Mouse (Mus musculus) lung, embryonic 14.5 days (tissue): ENCODE data around the gene Iars2. TPM values are rescaled to one million over a fixed set of nuclear protein-coding genes. Genes with fewer than 3 reads are reported as not detected.

ENCODE experiments used
- ATAC-seq: fragments of 200-750 bp; cut with Nextera tagmentation; 2 replicates; pipeline ENCODE4 v1.8.0; 2017; ENCODE audit warnings: mild to moderate bottlenecking, moderate TSS enrichment, moderate library complexity; ENCODE audit not compliant: insufficient read depth
- DNase-seq: peaks from one replicate; pipeline ENCODE4 v3.0.0-alpha.2; 2015
- H3K27ac ChIP-seq: fragments of 300-500 bp; sonication (generic); 2 replicates; pipeline ENCODE4 v1.5.1; 2014; ENCODE audit warnings: low read depth, mild to moderate bottlenecking, moderate library complexity
- H3K27me3 ChIP-seq: fragments of 300-500 bp; sonication (generic); 2 replicates; pipeline ENCODE4 v1.6.1; 2014; ENCODE audit warnings: low read length, control low read depth; ENCODE audit not compliant: insufficient read depth
- H3K36me3 ChIP-seq: fragments of 300-500 bp; sonication (generic); 2 replicates; pipeline ENCODE4 v1.6.1; 2014; ENCODE audit warnings: control low read depth; ENCODE audit not compliant: insufficient read depth
- H3K4me1 ChIP-seq: fragments of 300-500 bp; sonication (generic); 2 replicates; pipeline ENCODE4 v1.6.1; 2014; ENCODE audit warnings: antibody characterized with exemption, control low read depth; ENCODE audit not compliant: insufficient read depth
- H3K4me2 ChIP-seq: fragments of 300-500 bp; sonication (generic); 2 replicates; pipeline ENCODE4 v1.6.1; 2014; ENCODE audit warnings: mild to moderate bottlenecking
- H3K4me3 ChIP-seq: fragments of 300-500 bp; sonication (generic); 2 replicates; pipeline ENCODE4 v1.5.1; 2014; ENCODE audit warnings: low read depth, low read length
- H3K9ac ChIP-seq: fragments of 300-500 bp; sonication (generic); 2 replicates; pipeline ENCODE4 v1.6.1; 2014
- H3K9me3 ChIP-seq: fragments of 300-500 bp; sonication (generic); 2 replicates; pipeline ENCODE4 v1.6.1; 2016; ENCODE audit warnings: low read depth, low read length, control low read depth
- CTCF ChIP-seq: IDR thresholded peaks from 2 replicates; pipeline ENCODE4 v1.5.1; 2016; ENCODE audit warnings: antibody characterized with exemption, low read depth
- WGBS: fragments of 180-500 bp; shearing (Covaris S2); extraction: QIAGEN DNeasy Blood & Tissue Kit; methylation state at CpG from one replicate; pipeline ENCODE4 v1.1.7; 2014; 5-methylcytosine and 5-hydroxymethylcytosine counted together
- polyA plus RNA-seq: library from polyadenylated mRNA; unstranded; fragments of >200 nt; fragmentation: Nextera tagmentation; extraction: Ambion mirVana; gene quantifications from 2 replicates; pipeline ENCODE4 v1.2.1, GENCODE M21; 2014

Iars2 gene
- polyA plus RNA-seq, 1 experiment from 2014 or later: 33.5 TPM

GRCm38 (mm10) chr1:185262565-185262964, 66.6 kb downstream of the Iars2 start:
- Histone ChIP-seq H3K27me3 (no peaks in the 10 kb centered on the region), H3K4me3 (no peak overlapping the region), H3K9me3 (no peaks in the 10 kb centered on the region), H3K36me3 (peaks cover 69% of the 10 kb centered on the region), H3K4me1 (no peaks in the 10 kb centered on the region), H3K4me2 (no peak overlapping the region), H3K27ac (no peak overlapping the region), H3K9ac (no peak overlapping the region)
- peak; percentile 58; the same call in 1 of the 2 replicates for ATAC-seq
- TF ChIP-seq CTCF: peak; percentile 87
- peak; percentile 76 for DNase-seq
- WGBS: 37% methylated on average over 14 of the region's 14 CpGs

DNA sequence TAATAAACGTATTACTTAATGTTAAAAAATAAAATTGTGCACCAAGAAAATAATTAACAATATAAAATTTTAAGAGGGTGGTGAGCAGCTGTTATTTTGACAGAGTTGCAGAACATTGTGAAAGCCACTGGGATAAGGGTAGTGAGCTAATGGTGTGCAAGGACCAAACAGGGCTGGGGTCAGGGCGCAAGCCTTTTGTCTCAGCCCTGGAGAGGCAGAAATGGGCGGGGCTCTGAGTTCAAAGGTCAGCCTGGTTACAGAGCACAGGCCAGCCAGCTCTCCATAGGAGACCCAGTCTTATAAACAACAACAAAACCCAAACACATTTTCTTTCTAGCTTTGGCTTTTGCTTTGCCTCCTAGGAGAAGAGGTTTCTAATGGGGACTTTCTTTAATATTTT, 72.4 kb downstream of the Iars2 start:
- Histone ChIP-seq H3K27ac (no peak overlapping the region), H3K4me2 (no peak overlapping the region), H3K9ac (no peak overlapping the region), H3K36me3 (peaks cover 60% of the 10 kb centered on the region), H3K4me3 (no peak overlapping the region), H3K4me1 (no peaks in the 10 kb centered on the region), H3K27me3 (no peaks in the 10 kb centered on the region), H3K9me3 (no peaks in the 10 kb centered on the region)
- ATAC-seq (no peak), DNase-seq (peak; percentile 23)
- WGBS: 51% methylated on average over 3 of the region's 3 CpGs
- no peak for TF ChIP-seq CTCF

- WGBS: 92% methylated on average over 12 of the region's 12 CpGs
- no peak for TF ChIP-seq CTCF
- no peak overlapping the region for H3K27ac ChIP-seq
- no peak overlapping the region for H3K9ac ChIP-seq
- H3K4me3 ChIP-seq: no peak overlapping the region
- no peaks in the 10 kb centered on the region for H3K4me1 ChIP-seq
- DNase-seq (no peak), ATAC-seq (no peak)
- H3K9me3 ChIP-seq: no peaks in the 10 kb centered on the region
- H3K27me3 ChIP-seq: no peaks in the 10 kb centered on the region
- no peak overlapping the region for H3K4me2 ChIP-seq
- H3K36me3 ChIP-seq: peaks cover 61% of the 10 kb centered on the region
Measured at GRCm38 (mm10) chr1:185255336-185255735, 73.9 kb downstream of the Iars2 start.

DNA sequence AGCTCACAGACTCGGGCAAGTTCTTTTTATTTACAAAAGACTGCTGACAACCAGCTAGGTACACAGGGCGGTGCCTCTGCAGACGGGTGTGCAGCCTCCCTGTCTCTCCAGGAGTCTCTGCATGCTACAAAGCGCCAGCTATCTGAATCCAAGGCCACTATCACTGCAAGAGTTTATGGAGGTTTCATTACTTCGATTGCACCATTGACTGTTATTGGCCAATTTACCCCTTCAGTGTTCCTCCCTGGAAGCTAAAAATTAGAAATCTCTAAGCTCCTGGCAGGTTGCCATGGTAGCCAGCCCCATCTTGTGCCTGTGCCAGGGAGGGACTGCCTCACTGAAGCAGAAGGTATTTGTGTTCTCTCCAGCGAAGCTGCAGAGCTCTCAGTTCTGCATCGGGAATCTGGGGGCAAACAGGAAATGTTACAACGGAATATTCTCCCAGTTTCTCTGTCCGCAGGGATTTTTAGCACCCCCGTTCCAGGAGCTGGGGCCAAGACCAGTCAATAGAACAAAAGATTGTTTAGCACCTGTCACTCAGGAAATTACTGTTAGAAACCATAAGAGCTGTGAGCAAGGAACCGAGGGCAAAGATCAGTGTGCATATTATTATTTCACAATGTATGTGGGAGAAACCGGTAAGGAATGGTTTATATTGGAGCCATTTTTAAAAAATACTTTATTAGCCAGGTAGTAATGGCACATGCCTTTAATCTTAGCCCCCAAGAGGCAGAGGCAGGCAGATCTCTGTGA, 75.9 kb downstream of the Iars2 start:
- Histone ChIP-seq H3K4me2 (no peak overlapping the region), H3K27me3 (no peaks in the 10 kb centered on the region), H3K4me3 (no peak overlapping the region), H3K9ac (no peak overlapping the region), H3K27ac (no peak overlapping the region), H3K4me1 (no peaks in the 10 kb centered on the region), H3K36me3 (peaks cover 62% of the 10 kb centered on the region), H3K9me3 (no peaks in the 10 kb centered on the region)
- 49% methylated on average over 12 of the region's 12 CpGs for WGBS
- DNase-seq (peak; percentile 51), ATAC-seq (no peak)
- TF ChIP-seq CTCF: no peak

DNA sequence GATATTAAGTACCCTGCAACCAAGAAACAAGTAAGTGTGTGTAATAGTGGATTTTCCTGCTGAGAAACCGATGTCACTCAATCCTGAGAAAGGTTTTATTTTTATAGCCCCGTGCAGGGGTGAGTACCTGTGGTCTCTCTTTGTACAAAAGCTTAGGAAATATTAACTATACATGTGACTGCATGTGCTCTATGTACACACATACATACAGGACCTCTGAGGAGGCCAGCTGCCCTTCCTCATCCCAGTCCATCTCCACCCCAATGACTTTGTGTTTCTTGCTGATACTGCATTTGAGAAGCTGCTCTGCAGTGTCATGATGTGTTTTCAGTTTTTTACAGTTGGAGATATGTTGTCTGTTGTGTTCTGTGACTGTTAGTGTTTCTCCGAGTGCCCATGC, 76.8 kb downstream of the Iars2 start:
- 66% methylated on average over 3 of the region's 3 CpGs for WGBS
- no peak for TF ChIP-seq CTCF

GRCm38 (mm10) chr1:185248728-185249127, 80.5 kb downstream of the Iars2 start:
- Histone ChIP-seq H3K4me2 (no peak overlapping the region), H3K27me3 (no peaks in the 10 kb centered on the region), H3K27ac (no peak overlapping the region), H3K4me3 (no peak overlapping the region), H3K9ac (no peak overlapping the region), H3K9me3 (no peaks in the 10 kb centered on the region), H3K36me3 (peaks cover 68% of the 10 kb centered on the region), H3K4me1 (no peaks in the 10 kb centered on the region)
- ATAC-seq (no peak), DNase-seq (peak; percentile 49)
- WGBS: 55% methylated on average over 8 of the region's 8 CpGs
- TF ChIP-seq CTCF: no peak

More for the DNA sequence above, 76.8 kb downstream of the Iars2 start:
- Histone ChIP-seq H3K9ac (no peak overlapping the region), H3K4me3 (no peak overlapping the region), H3K27me3 (no peaks in the 10 kb centered on the region), H3K9me3 (no peaks in the 10 kb centered on the region), H3K27ac (no peak overlapping the region), H3K4me1 (no peaks in the 10 kb centered on the region), H3K36me3 (peaks cover 70% of the 10 kb centered on the region), H3K4me2 (no peak overlapping the region)
- no peak for ATAC-seq
- no peak for DNase-seq

DNA sequence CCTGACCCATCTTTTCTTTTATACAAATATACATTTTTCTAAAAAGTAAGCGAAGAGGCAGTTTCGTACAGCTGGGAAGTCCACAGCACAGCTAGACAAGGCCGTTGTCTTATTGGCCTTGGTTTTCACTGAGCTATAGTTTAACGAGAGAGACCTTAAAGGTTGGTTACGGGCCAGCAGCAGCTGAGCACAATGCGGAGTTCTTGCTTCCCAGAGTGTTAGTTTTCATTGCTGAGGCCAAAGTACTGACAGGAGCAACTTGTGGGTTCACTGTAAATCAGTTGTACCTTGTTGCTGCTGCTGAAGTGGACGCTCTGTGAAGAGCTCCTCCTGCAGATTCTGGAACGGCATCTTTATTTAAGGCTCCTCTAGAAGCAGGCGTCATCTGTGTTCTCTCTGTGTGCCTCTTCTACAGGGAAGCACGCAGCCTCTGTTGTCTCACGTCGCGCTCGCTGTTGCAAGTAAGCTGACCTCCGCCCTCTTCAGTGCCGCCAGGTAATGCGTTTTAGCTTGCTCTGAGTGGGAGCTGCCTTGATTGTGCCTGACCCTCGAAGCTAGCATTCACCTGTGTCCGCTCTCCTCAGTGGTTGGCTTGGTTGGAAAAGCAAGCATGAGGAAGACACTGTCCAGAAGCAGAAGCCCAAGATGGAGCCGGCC, 81.6 kb downstream of the Iars2 start:
- no peak for ATAC-seq
- Histone ChIP-seq H3K27me3 (no peaks in the 10 kb centered on the region), H3K9me3 (no peaks in the 10 kb centered on the region), H3K4me2 (no peak overlapping the region), H3K27ac (no peak overlapping the region), H3K36me3 (peaks cover 59% of the 10 kb centered on the region), H3K9ac (no peak overlapping the region), H3K4me3 (no peak overlapping the region), H3K4me1 (no peaks in the 10 kb centered on the region)
- TF ChIP-seq CTCF: no peak
- DNase-seq: no peak
- 80% methylated on average over 20 of the region's 20 CpGs for WGBS
